11 mouse cellular contexts compared by ENCODE assay signal in genomic region chr10:100170836-100171235, GRCm38 (mm10).
DNase-seq lines count a peak whose midpoint lies in the region; ATAC-seq lines count a peak whose summit lies in the region.
"Had no signal": no experiment of that assay in that cellular context is flagged by ENCODE, and none has a peak within 500 bp of the region (broad histone marks: within the 10 kb centered on the region; RNA-seq: fewer than 3 reads in every experiment).

No protein-coding gene starts in this region.

- H3K4me2 ChIP-seq in kidney, embryonic 15.5 days: no peak overlapping the region
- H3K4me2 ChIP-seq: forebrain, embryonic 15.5 days; limb, embryonic 13.5 days had no signal

- H3K27ac ChIP-seq in kidney, embryonic 15.5 days: no peak overlapping the region
- H3K27ac ChIP-seq: forebrain, embryonic 15.5 days; limb, embryonic 13.5 days had no signal

- ATAC-seq in kidney, embryonic 15.5 days (replicated peaks; ENCODE audit: low FRiP score): no peak
- no peak for ATAC-seq in cerebellum, adult (ENCODE audit: insufficient number of reproducible peaks, low FRiP score, low TSS enrichment)
- ATAC-seq: forebrain, embryonic 15.5 days had no signal

- no peaks in the 10 kb centered on the region for H3K9me3 ChIP-seq in kidney, embryonic 15.5 days (replicated peaks)
- H3K9me3 ChIP-seq: forebrain, embryonic 15.5 days; limb, embryonic 13.5 days had no signal

- DNase-seq in embryo, embryonic 10 days (ENCODE audit: low spot score): peak; percentile 44
- no peak for DNase-seq in embryo, embryonic 9.5 days (ENCODE audit: extremely low spot score)
- peak; percentile 30 for DNase-seq in kidney, postnatal 14 days
- DNase-seq in ES-CJ7 (ENCODE audit: low read depth, low spot score): peak; percentile 23
- peak; percentile 19 for DNase-seq in heart, postnatal 4 days
- DNase-seq in thymus, postnatal 10 days (ENCODE audit: low spot score in 2 of 2): no peak

- H3K36me3 ChIP-seq in kidney, embryonic 15.5 days: no peaks in the 10 kb centered on the region
- H3K36me3 ChIP-seq: forebrain, embryonic 15.5 days; limb, embryonic 13.5 days had no signal

- no peaks in the 10 kb centered on the region for H3K27me3 ChIP-seq in kidney, embryonic 15.5 days
- H3K27me3 ChIP-seq: forebrain, embryonic 15.5 days; limb, embryonic 13.5 days had no signal

- H3K4me1 ChIP-seq in kidney, embryonic 15.5 days: no peaks in the 10 kb centered on the region
- H3K4me1 ChIP-seq: forebrain, embryonic 15.5 days; limb, embryonic 13.5 days had no signal

- H3K4me3 ChIP-seq in kidney, embryonic 15.5 days (replicated peaks): no peak overlapping the region
- H3K4me3 ChIP-seq: forebrain, embryonic 15.5 days; limb, embryonic 13.5 days; myocyte had no signal

- H3K9ac ChIP-seq in kidney, embryonic 15.5 days: no peak overlapping the region
- H3K9ac ChIP-seq: forebrain, embryonic 15.5 days; limb, embryonic 13.5 days had no signal

Comparison
In these comparisons a context has a peak if more than half of its experiments do, and no peak if none do; other contexts are left out.
1. DNase-seq: peak in embryo, embryonic 10 days (single experiment), kidney, postnatal 14 days (single experiment), ES-CJ7 (single experiment) and heart, postnatal 4 days (single experiment); none in embryo, embryonic 9.5 days (single experiment) and thymus, postnatal 10 days (0 of 2).